Mouse (Mus musculus) heart, embryonic 13.5 days (tissue): ENCODE data around the gene Slc35f6. TPM values are rescaled to one million over a fixed set of nuclear protein-coding genes. Genes with fewer than 3 reads are reported as not detected.

Source experiments
- ATAC-seq: fragments of 200-750 bp; cut with Nextera tagmentation; 2 replicates; pipeline ENCODE4 v1.8.0; 2017; ENCODE audit warnings: moderate TSS enrichment; ENCODE audit not compliant: insufficient number of reproducible peaks, low FRiP score, low TSS enrichment; ENCODE audit errors: extremely low read depth
- H3K27ac ChIP-seq: fragments of 300-500 bp; sonication (generic); replicated peaks from 2 replicates; pipeline ENCODE4 v1.5.1; 2015; ENCODE audit warnings: moderate library complexity, mild to moderate bottlenecking, inconsistent platforms
- H3K27me3 ChIP-seq: fragments of 300-500 bp; sonication (generic); replicated peaks from 2 replicates; pipeline ENCODE4 v1.6.1; 2015; ENCODE audit warnings: mild to moderate bottlenecking, inconsistent platforms
- H3K36me3 ChIP-seq: fragments of 300-500 bp; sonication (generic); 2 replicates; pipeline ENCODE4 v1.6.1; 2015; ENCODE audit warnings: mild to moderate bottlenecking, inconsistent platforms
- H3K4me1 ChIP-seq: fragments of 300-500 bp; sonication (generic); 2 replicates; pipeline ENCODE4 v1.6.1; 2015; ENCODE audit warnings: inconsistent platforms
- H3K4me2 ChIP-seq: fragments of 300-500 bp; sonication (generic); 2 replicates; pipeline ENCODE4 v1.6.1; 2015; ENCODE audit warnings: inconsistent platforms, mild to moderate bottlenecking, moderate library complexity
- H3K4me3 ChIP-seq: fragments of 300-500 bp; sonication (generic); 2 replicates; pipeline ENCODE4 v1.5.1; 2015; ENCODE audit warnings: moderate library complexity, mild to moderate bottlenecking, inconsistent platforms
- H3K9ac ChIP-seq: fragments of 300-500 bp; sonication (generic); 2 replicates; pipeline ENCODE4 v1.6.1; 2015; ENCODE audit warnings: inconsistent platforms, mild to moderate bottlenecking, moderate library complexity
- H3K9me3 ChIP-seq: fragments of 300-500 bp; sonication (generic); 2 replicates; pipeline ENCODE4 v1.6.1; 2016; ENCODE audit warnings: inconsistent platforms
- WGBS: fragments of 180-500 bp; shearing (Covaris S2); methylation state at CpG from one replicate; pipeline ENCODE4 v1.1.7; 2015; ENCODE audit warnings: mixed read lengths; 5-methylcytosine and 5-hydroxymethylcytosine counted together
- polyA plus RNA-seq: library from polyadenylated mRNA; unstranded; fragments of >200 nt; fragmentation: Nextera tagmentation; extraction: Ambion mirVana; gene quantifications from 2 replicates; pipeline ENCODE4 v1.2.1, GENCODE M21; 2015

Slc35f6 gene
- polyA plus RNA-seq, 1 experiment from 2014 or later, result 21.9 TPM

DNA sequence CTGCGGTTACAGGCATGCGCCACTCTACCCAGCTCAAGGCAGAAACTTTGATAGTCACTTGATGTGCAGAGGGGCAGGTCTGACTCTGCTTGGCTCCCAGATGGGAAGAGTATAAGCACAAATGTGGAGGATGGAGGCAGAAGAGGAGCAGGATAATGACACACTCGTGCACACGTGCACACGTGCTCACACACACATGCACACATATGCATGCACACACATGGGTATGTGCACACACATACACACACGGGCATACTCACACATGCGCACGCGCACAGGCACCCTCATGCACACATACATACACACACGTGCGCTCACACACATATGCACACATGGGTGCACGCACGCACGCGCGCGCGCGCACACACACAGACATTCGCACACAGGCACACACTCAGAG, 27.2 kb upstream of the Slc35f6 start:
- H3K27me3 ChIP-seq, result peaks cover 26% of the 10 kb centered on the region
- H3K4me1 ChIP-seq, result peaks cover 63% of the 10 kb centered on the region

DNA sequence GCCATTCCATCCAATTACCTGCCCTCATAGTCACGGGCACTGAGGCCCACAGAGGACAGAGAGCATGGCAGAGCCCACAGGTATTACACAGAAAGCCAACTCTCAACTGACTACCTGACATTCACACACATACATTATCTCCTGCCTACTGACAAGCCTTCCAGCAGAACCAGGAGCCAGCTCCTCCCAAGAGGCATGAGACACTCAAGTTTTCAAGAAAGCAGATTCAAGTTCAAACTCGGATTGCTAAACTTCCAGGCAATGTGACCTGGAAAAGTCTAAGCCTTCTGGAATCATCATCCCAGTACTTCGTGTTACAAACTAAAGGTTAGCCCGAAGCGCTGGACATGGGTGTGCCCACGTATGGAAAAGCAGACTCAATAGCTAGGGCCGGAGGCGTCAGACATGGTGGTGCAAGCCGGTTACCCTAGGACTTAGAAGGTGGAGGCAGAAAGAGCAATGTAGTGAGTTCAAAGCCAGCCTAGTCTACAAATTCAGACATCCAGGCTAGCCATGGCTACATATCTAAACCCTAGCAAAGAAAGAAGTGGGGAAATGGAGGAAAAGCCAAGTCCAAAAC, 26.4 kb upstream of the Slc35f6 start:
- no peak overlapping the region for H3K4me3 ChIP-seq

More for the DNA sequence above, 27.2 kb upstream of the Slc35f6 start:
- Histone ChIP-seq H3K9me3 (no peaks in the 10 kb centered on the region), H3K9ac (no peak overlapping the region), H3K27ac (no peak overlapping the region), H3K4me2 (no peak overlapping the region), H3K4me3 (no peak overlapping the region), H3K36me3 (no peaks in the 10 kb centered on the region; the same call in 1 of the 2 replicates)
- no peak for ATAC-seq
- WGBS, result 94% methylated on average over 20 of the region's 20 CpGs

DNA sequence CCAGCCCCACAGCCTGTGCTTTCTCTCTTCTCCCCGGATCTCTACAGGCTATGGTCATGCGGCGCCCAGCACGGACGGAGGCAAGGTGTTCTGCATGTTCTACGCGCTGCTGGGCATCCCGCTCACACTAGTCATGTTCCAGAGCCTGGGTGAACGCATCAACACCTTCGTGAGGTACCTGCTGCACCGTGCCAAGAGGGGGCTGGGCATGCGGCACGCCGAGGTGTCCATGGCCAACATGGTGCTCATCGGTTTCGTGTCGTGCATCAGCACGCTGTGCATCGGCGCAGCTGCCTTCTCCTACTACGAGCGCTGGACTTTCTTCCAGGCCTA, 25.9 kb upstream of the Slc35f6 start:
- no peak for ATAC-seq
- H3K36me3 ChIP-seq, result no peaks in the 10 kb centered on the region; the same call in 1 of the 2 replicates
- no peaks in the 10 kb centered on the region for H3K9me3 ChIP-seq
- peaks cover 26% of the 10 kb centered on the region for H3K27me3 ChIP-seq
- 49% methylated on average over 22 of the region's 22 CpGs for WGBS
- peaks cover 58% of the 10 kb centered on the region for H3K4me1 ChIP-seq
- H3K4me3 ChIP-seq, result peak overlapping the region; percentile 44
- peak overlapping the region; percentile 66 for H3K4me2 ChIP-seq
- no peak overlapping the region for H3K27ac ChIP-seq
- H3K9ac ChIP-seq, result peak overlapping the region; percentile 62

More for the DNA sequence above, 26.4 kb upstream of the Slc35f6 start:
- H3K4me1 ChIP-seq, result peaks cover 58% of the 10 kb centered on the region
- no peaks in the 10 kb centered on the region; the same call in 1 of the 2 replicates for H3K36me3 ChIP-seq
- no peak overlapping the region for H3K4me2 ChIP-seq
- H3K9ac ChIP-seq, result no peak overlapping the region
- H3K27me3 ChIP-seq, result peaks cover 26% of the 10 kb centered on the region
- ATAC-seq, result no peak
- no peaks in the 10 kb centered on the region for H3K9me3 ChIP-seq
- no peak overlapping the region for H3K27ac ChIP-seq
- 84% methylated on average over 9 of the region's 9 CpGs for WGBS

DNA sequence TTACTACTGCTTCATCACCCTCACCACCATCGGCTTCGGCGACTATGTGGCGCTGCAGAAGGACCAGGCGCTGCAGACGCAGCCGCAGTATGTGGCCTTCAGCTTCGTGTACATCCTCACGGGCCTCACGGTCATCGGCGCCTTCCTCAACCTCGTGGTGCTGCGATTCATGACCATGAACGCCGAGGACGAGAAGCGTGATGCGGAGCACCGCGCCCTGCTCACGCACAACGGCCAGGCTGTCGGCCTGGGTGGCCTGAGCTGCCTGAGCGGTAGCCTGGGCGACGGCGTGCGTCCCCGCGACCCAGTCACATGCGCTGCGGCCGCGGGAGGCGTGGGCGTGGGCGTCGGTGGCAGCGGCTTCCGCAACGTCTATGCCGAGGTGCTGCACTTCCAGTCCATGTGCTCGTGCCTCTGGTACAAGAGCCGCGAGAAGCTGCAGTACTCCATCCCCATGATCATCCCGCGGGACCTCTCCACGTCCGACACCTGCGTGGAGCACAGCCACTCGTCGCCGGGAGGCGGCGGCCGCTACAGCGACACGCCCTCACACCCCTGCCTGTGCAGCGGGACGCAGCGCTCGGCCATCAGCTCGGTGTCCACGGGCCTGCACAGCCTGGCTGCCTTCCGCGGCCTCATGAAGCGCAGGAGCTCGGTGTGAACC, 25.4 kb upstream of the Slc35f6 start:
- peak overlapping the region; percentile 44 for H3K4me3 ChIP-seq
- H3K4me2 ChIP-seq, result peak overlapping the region; percentile 66
- WGBS, result 7% methylated on average over 69 of the region's 69 CpGs
- H3K9me3 ChIP-seq, result no peaks in the 10 kb centered on the region
- peaks cover 58% of the 10 kb centered on the region for H3K4me1 ChIP-seq
- ATAC-seq, result no peak
- H3K36me3 ChIP-seq, result no peaks in the 10 kb centered on the region; the same call in 1 of the 2 replicates
- H3K9ac ChIP-seq, result peak overlapping the region; percentile 62
- peaks cover 26% of the 10 kb centered on the region for H3K27me3 ChIP-seq
- no peak overlapping the region for H3K27ac ChIP-seq

DNA sequence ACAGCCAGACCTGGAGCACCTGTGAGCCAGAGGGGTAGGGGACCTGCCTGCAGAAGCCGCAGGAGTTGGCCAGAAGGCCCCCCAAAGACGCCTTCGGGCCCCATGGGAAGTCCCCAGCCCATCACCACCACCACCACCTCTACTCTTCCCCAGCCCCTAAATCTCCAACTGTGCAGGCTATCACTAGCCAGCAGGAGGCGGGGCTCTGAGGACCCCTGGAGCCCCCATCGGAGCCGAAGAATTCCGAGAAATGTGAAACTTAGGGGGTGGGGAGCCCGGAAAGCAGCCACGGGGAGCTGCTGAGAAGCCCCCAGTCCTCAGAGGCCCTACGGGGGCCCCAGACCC, 24.9 kb upstream of the Slc35f6 start:
- peaks cover 56% of the 10 kb centered on the region for H3K4me1 ChIP-seq
- H3K27me3 ChIP-seq, result peaks cover 26% of the 10 kb centered on the region
- no peaks in the 10 kb centered on the region for H3K9me3 ChIP-seq
- H3K9ac ChIP-seq, result peak overlapping the region; percentile 62
- 20% methylated on average over 10 of the region's 10 CpGs for WGBS
- no peak for ATAC-seq
- peak overlapping the region; percentile 44 for H3K4me3 ChIP-seq
- H3K36me3 ChIP-seq, result no peaks in the 10 kb centered on the region; the same call in 1 of the 2 replicates
- H3K4me2 ChIP-seq, result peak overlapping the region; percentile 66
- no peak overlapping the region for H3K27ac ChIP-seq

DNA sequence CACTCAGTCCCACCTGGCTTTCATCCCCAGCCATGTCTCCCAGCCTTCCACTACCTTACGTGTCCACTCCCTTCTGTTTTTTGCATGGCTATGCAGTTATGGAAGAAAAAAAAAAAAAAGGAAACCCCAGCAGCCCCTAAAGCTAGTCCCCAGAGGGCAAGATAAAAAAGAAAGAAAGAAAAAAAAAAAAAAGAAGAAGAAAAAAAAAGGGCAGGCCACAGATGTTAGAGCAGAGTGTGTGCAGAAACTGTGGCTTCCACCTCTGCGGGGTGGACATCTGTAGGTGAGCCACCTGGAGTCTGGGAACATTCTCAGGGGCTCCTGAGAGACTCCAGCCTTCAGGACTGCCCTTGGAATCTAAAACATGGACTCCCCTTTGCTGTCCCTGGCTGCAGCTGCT, 24.4 kb upstream of the Slc35f6 start:
- ATAC-seq, result no peak
- H3K4me1 ChIP-seq, result peaks cover 51% of the 10 kb centered on the region
- H3K4me3 ChIP-seq, result no peak overlapping the region
- no peaks in the 10 kb centered on the region for H3K9me3 ChIP-seq
- H3K27ac ChIP-seq, result no peak overlapping the region
- no peak overlapping the region for H3K9ac ChIP-seq
- 79% methylated on average over 2 of the region's 2 CpGs for WGBS
- H3K4me2 ChIP-seq, result peak overlapping the region; percentile 66; the same call in 1 of the 2 replicates
- peaks cover 26% of the 10 kb centered on the region for H3K27me3 ChIP-seq
- H3K36me3 ChIP-seq, result no peaks in the 10 kb centered on the region; the same call in 1 of the 2 replicates

DNA sequence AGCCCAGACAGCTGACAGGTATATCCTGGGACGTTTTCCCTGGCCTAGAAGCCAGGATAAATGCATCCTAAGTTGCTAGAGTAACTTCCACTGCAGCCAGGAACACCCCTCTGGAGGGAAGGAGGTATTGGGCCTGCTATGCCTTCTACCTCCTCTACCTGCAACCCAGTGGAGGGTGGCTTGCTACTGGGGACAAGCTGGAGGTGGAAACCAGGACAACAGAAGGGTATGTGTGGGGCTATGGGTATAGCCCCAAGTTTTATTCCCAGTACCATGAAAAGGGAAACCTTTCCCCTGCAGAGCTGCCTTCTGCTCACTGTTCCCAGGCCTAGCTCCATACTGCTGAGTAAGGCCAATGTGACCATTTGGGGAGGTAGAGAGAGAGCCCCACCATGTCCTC, 23.4 kb upstream of the Slc35f6 start:
- Histone ChIP-seq H3K4me3 (no peak overlapping the region), H3K27me3 (peaks cover 26% of the 10 kb centered on the region), H3K27ac (no peak overlapping the region), H3K4me2 (no peak overlapping the region), H3K9me3 (no peaks in the 10 kb centered on the region), H3K4me1 (peaks cover 42% of the 10 kb centered on the region), H3K9ac (no peak overlapping the region), H3K36me3 (no peaks in the 10 kb centered on the region; the same call in 1 of the 2 replicates)
- 48% methylated on average over 1 of the region's 1 CpGs for WGBS
- ATAC-seq, result no peak

DNA sequence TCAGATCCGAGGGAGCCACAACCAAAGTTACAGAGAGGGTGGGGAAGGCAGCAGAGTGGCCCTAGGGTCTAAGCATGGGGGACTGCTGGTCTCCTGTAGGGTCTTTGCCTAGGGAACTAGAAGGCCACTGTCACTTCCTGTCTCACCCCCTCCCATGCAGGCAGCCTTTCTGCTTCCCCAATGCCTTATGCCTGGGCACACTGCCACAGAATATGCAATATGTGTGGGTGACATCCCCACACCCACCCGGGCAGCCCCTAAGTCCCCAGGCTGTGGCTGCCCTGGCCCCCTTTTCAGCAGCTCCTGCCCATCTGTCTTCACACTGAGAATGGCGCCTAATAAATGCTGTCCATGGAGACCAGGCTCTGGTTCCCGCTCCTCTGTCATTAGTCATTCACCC, 22.8 kb upstream of the Slc35f6 start:
- H3K36me3 ChIP-seq, result no peaks in the 10 kb centered on the region; the same call in 1 of the 2 replicates
- no peak overlapping the region for H3K9ac ChIP-seq
- H3K27ac ChIP-seq, result no peak overlapping the region
- no peaks in the 10 kb centered on the region for H3K9me3 ChIP-seq
- no peak for ATAC-seq
- H3K4me2 ChIP-seq, result no peak overlapping the region
- H3K4me1 ChIP-seq, result peaks cover 42% of the 10 kb centered on the region
- H3K27me3 ChIP-seq, result peaks cover 26% of the 10 kb centered on the region
- WGBS, result 43% methylated on average over 4 of the region's 4 CpGs
- no peak overlapping the region for H3K4me3 ChIP-seq

DNA sequence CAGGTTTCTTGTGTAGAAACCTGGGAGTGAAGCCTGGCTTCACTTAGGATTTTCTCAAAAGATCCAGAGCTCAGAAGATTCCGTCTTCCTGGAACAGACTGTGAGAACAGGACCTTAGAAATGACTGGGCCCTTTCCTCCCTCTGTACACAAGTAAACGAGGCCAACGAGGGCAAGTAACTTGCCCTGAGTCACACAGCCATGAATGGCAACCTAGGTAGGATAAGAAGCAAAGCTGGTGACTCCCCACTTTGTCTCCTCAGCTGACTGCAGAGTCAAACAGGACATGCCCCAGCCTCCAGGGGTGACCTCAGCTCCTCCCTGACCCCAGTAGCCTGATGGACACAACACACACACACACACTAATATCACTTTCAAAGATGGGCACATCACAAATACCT, 22.4 kb upstream of the Slc35f6 start:
- H3K4me3 ChIP-seq, result no peak overlapping the region
- no peaks in the 10 kb centered on the region; the same call in 1 of the 2 replicates for H3K36me3 ChIP-seq
- 71% methylated on average over 3 of the region's 3 CpGs for WGBS
- H3K9ac ChIP-seq, result no peak overlapping the region
- peaks cover 46% of the 10 kb centered on the region for H3K4me1 ChIP-seq
- H3K4me2 ChIP-seq, result no peak overlapping the region
- H3K9me3 ChIP-seq, result no peaks in the 10 kb centered on the region
- ATAC-seq, result no peak
- peaks cover 26% of the 10 kb centered on the region for H3K27me3 ChIP-seq
- H3K27ac ChIP-seq, result no peak overlapping the region

DNA sequence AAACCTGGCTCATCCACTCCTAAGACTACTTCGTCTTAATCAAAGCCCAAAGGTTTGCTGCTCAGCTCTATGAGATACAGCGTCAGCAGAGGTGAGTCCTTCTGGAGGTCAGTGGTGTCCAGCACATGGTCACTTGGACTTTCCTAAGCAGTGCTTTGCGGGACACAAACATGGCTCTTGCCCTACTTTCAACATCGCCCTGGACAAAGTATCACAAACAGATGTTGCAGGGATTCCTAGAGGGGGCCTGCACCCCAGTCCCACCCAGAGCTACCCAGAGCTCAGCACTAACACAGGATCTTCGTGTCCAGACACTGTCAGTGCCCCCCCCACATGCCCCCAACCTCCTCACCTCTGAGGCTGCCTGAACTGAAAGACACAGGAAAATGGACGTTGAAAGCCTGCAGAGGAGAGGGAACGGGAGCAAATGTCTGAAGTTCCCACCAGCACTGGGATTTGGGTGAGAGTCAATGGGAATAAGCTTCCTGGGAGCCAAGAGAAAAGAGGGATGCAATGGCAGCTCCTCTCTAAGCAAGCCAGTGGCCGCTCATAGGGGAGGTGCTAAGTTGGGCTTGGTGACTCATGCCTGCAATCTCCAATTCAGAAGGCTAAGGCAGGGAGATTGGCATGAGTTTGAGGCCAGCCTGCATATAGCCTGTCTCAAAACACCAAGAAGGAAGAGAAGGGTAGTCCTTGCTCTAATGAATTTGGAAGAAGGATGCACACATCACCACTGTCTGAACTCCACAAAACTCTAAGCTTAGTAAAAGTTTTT, 21.2 kb upstream of the Slc35f6 start:
- Histone ChIP-seq H3K4me1 (peaks cover 51% of the 10 kb centered on the region), H3K9ac (no peak overlapping the region), H3K27ac (peak overlapping the region; percentile 53), H3K9me3 (no peaks in the 10 kb centered on the region), H3K4me3 (no peak overlapping the region), H3K27me3 (peaks cover 14% of the 10 kb centered on the region), H3K36me3 (no peaks in the 10 kb centered on the region; the same call in 1 of the 2 replicates), H3K4me2 (no peak overlapping the region)
- ATAC-seq, result no peak
- 67% methylated on average over 8 of the region's 8 CpGs for WGBS

DNA sequence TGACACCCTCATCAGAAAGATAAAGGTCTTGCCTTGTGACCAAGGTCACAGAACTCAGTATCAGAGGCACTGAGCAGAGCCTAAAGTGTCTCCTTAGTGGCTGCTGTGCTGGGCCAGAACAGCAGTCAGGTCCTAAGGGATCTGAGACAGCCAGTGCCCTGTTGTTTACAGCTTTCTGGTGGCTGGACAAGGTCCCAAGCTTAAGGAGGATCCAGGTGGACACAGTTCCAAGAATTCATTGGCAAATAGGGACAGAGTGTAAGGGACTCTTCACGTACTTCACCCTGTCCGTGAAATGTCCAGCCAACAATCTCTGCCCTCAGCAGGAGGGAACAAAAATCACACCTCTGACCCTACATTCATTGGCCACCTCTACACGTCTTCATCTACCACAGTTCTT, 19.2 kb upstream of the Slc35f6 start:
- Histone ChIP-seq H3K4me3 (no peak overlapping the region), H3K36me3 (no peaks in the 10 kb centered on the region), H3K9ac (no peak overlapping the region), H3K9me3 (no peaks in the 10 kb centered on the region), H3K27ac (no peak overlapping the region), H3K4me1 (peaks cover 41% of the 10 kb centered on the region), H3K4me2 (no peak overlapping the region), H3K27me3 (no peaks in the 10 kb centered on the region)
- WGBS, result 74% methylated on average over 3 of the region's 3 CpGs
- no peak for ATAC-seq
